Mouse (Mus musculus) macrophage (primary cell): ENCODE measurements around the gene Nsd1. TPM values are rescaled to one million over a fixed set of nuclear protein-coding genes. Genes with fewer than 3 reads are reported as not detected.
"Not testable (repeated sequence)": the region's sequence is repeated elsewhere in the genome, so short reads cannot be mapped to it uniquely, and the experiment has no call there.

Experiments used
- H3K27ac ChIP-seq: fragments of 350-480 bp; formaldehyde crosslinking; 2 replicates; pipeline ENCODE4 v1.9.0; 2021
- H3K36me3 ChIP-seq: fragments of 350-480 bp; formaldehyde crosslinking; 2 replicates; pipeline ENCODE4 v1.9.0; 2021; ENCODE audit errors: inconsistent target
- H3K4me3 ChIP-seq: fragments of 350-480 bp; formaldehyde crosslinking; 2 replicates; pipeline ENCODE4 v1.9.0; 2021; ENCODE audit errors: inconsistent target
- H3K79me2 ChIP-seq: fragments of 350-480 bp; formaldehyde crosslinking; 2 replicates; pipeline ENCODE4 v1.9.0; 2021; ENCODE audit errors: inconsistent target
- WGBS: methylation state at CpG from one replicate; pipeline ENCODE4 v1.1.7; 2026; ENCODE audit warnings: inconsistent platforms; ENCODE audit not compliant: missing documents; 5-methylcytosine and 5-hydroxymethylcytosine counted together
- polyA plus RNA-seq: library from polyadenylated mRNA; stranded (reverse); fragments of 250-400 nt; gene quantifications from 3 replicates; pipeline ENCODE4 v1.2.4, GENCODE M21; 2018; ENCODE audit warnings: inconsistent platforms

Nsd1 gene
- polyA plus RNA-seq, 1 experiment from 2014 or later = 37.3 TPM

- no peaks in the 10 kb centered on the region for H3K79me2 ChIP-seq
- WGBS = 97% methylated on average over 3 of the region's 3 CpGs
- no peaks in the 10 kb centered on the region for H3K36me3 ChIP-seq
- H3K27ac ChIP-seq = no peak overlapping the region
- H3K4me3 ChIP-seq = no peak overlapping the region
Measured at GRCm38 (mm10) chr13:55179591-55179990, 30.0 kb upstream of the Nsd1 start.

DNA sequence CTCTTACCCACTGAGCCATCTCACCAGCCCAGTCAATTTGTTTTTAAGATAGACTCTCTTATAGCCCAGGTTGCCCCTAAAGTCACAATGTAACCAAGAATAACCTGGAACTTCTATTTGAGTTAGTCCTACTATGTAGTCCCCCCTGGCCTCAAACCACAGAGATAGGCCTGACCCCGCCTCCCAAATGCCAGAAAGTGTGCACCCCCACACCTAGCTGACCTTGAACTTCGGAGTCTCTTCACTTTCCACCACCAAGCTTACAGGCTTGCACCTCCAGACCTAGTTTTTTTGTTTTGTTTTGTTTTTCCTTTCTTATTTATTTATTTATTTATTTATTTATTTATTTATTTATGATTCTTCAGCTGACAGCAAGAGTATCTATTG lies 27.8 kb upstream of the Nsd1 start:
- H3K79me2 ChIP-seq = no peaks in the 10 kb centered on the region
- no peaks in the 10 kb centered on the region for H3K36me3 ChIP-seq
- H3K27ac ChIP-seq = peak overlapping the region; percentile 84
- 95% methylated on average over 2 of the region's 2 CpGs for WGBS
- peak overlapping the region; percentile 54 for H3K4me3 ChIP-seq

- H3K4me3 ChIP-seq = peak overlapping the region; percentile 54
Measured at GRCm38 (mm10) chr13:55182173-55182894, 27.2 kb upstream of the Nsd1 start.

DNA sequence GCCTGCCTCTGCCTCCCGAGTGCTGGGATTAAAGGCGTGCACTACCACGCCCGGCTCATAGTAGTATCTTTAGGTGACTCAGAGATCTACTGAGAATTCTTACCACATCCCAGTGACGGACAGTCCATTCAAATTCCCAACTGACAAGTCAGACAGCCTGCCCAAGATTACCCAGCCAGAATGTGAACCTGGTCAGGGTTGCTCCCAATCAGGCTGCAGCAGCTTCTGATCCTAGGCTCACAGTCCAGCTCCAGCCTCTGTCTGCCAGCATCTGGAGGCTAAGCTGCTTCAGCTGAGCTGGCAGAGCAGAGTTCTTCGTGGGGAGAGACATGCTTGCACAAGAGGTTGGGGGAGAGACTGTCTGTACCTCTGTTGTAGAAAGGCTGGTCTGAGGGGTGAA lies 26.2 kb upstream of the Nsd1 start:
- 82% methylated on average over 6 of the region's 6 CpGs for WGBS
- H3K36me3 ChIP-seq = no peaks in the 10 kb centered on the region
- no peak overlapping the region for H3K27ac ChIP-seq
- H3K79me2 ChIP-seq = no peaks in the 10 kb centered on the region
- H3K4me3 ChIP-seq = no peak overlapping the region

More at GRCm38 (mm10) chr13:55182173-55182894, 27.2 kb upstream of the Nsd1 start:
- Histone ChIP-seq H3K36me3 (no peaks in the 10 kb centered on the region), H3K27ac (peak overlapping the region; percentile 84), H3K79me2 (no peaks in the 10 kb centered on the region)
- WGBS = 4% methylated on average over 23 of the region's 23 CpGs

DNA sequence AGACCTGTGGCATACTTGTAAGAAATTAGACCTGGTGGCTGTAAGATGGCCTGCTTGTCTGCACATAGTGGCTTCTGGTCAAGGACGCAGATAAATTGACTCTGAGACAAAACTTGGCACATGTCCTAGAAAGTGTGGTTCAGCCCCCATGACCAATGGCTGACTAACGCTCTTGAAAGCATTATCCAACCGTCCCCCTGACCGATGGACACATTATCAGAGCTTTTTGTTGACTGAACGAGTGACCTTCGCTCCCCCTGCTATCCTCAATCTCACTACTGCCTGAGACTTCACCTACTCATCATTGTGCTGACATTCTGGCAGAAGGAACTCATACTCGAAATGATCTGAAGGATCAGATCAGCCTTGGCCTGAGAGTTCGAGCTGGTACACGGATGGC lies 22.5 kb upstream of the Nsd1 start:
- 20% methylated on average over 1 of the region's 9 CpGs for WGBS
- not testable (repeated sequence) for H3K27ac ChIP-seq, H3K36me3 ChIP-seq, H3K4me3 ChIP-seq, H3K79me2 ChIP-seq

- peak overlapping the region; percentile 60 for H3K27ac ChIP-seq
- 7% methylated on average over 12 of the region's 12 CpGs for WGBS
- no peaks in the 10 kb centered on the region for H3K79me2 ChIP-seq
- H3K4me3 ChIP-seq = peak overlapping the region; percentile 54
- no peaks in the 10 kb centered on the region for H3K36me3 ChIP-seq
Measured at GRCm38 (mm10) chr13:55189531-55190107, 20.0 kb upstream of the Nsd1 start.

GRCm38 (mm10) chr13:55190121-55190868 lies 19.3 kb upstream of the Nsd1 start:
- peak overlapping the region; percentile 54 for H3K4me3 ChIP-seq
- no peaks in the 10 kb centered on the region for H3K36me3 ChIP-seq
- WGBS = 5% methylated on average over 34 of the region's 34 CpGs
- H3K27ac ChIP-seq = peak overlapping the region; percentile 60
- H3K79me2 ChIP-seq = no peaks in the 10 kb centered on the region

GRCm38 (mm10) chr13:55191535-55191934 lies 18.0 kb upstream of the Nsd1 start:
- WGBS = 99% methylated on average over 5 of the region's 5 CpGs
- no peaks in the 10 kb centered on the region for H3K36me3 ChIP-seq
- H3K4me3 ChIP-seq = no peak overlapping the region
- H3K27ac ChIP-seq = no peak overlapping the region
- no peaks in the 10 kb centered on the region for H3K79me2 ChIP-seq

- peak overlapping the region; percentile 35 for H3K27ac ChIP-seq
- H3K79me2 ChIP-seq, H3K4me3 ChIP-seq, H3K36me3 ChIP-seq: not testable (repeated sequence)
- WGBS = 95% methylated on average over 4 of the region's 4 CpGs
Measured at GRCm38 (mm10) chr13:55202758-55203157, 6.8 kb upstream of the Nsd1 start.

- Histone ChIP-seq H3K79me2 (no peaks in the 10 kb centered on the region), H3K36me3 (no peaks in the 10 kb centered on the region), H3K4me3 (no peak overlapping the region), H3K27ac (no peak overlapping the region)
- 91% methylated on average over 9 of the region's 9 CpGs for WGBS
Measured at GRCm38 (mm10) chr13:55203740-55204139, 5.8 kb upstream of the Nsd1 start.

DNA sequence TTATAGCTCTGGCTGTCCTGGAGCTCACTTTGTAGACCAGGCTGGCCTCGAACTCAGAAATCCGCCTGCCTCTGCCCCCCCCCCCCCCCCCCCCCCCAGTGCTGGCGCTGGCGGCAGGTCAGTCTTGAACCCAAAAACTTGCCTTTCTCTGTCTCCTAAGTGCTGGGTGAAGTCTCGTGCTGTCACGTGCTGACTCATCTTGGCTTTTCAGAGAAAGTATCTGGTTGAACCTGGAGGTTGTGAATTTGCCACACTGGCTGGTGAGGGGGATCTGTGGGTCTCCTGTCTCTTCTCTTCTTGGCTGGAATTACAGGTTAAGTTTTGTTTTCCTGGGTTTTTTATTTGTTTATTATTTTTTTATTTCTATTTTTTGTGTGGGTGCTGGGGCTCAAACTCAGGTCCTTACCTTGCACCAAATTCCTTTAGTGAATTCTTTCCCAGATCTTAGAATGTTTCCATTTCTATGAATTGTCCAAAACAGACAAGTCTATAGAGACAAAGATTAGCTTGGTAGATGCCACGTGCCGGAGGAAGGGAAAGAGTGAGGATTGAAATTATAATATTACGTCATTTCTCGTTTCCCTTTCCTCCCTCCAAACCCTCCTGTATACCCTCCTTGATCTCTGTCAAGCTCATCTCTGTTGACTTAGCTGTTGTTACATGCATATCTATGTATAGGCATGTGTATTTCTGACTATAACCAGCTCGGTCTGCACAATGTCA lies 4.8 kb upstream of the Nsd1 start:
- 44% methylated on average over 7 of the region's 11 CpGs for WGBS
- H3K27ac ChIP-seq = no peak overlapping the region
- no peaks in the 10 kb centered on the region for H3K79me2 ChIP-seq
- no peaks in the 10 kb centered on the region for H3K36me3 ChIP-seq
- H3K4me3 ChIP-seq = no peak overlapping the region

DNA sequence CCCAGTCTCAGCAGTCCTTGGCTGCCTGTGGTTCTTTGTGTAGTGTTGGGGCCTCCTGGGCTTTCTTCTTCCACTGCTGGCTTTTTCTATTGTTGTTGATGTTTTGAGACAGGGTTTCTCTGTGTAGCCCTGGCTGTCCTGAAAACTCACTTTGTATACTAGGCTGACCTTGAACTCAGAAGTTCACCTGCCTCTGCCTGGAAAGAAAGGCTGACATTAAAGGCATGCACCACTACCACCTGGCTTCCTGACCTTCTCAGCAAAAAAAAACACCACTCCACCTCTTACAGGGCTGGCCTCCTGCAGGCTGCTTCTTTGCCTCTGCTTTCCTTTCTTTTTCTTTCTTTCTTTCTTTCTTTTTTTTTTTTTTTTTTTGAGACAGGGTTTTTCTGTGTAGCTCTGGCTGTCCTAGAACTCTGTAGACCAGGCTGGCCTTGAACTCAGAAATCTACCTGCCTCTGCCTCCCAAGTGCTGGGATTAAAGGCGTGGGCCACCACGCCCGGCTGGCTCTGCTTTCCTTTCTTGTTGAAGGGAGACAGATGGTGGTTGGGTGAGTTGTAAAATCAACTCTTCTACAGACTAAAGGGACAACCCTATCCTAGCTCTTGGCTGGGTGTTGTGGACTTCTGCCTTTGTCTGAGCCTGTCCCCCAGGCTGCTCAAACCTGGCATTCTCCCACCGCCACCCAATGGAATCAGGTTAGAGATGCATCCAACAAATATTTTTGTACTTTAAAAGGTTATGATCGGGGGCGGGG lies 4.0 kb upstream of the Nsd1 start:
- 97% methylated on average over 4 of the region's 6 CpGs for WGBS
- no peaks in the 10 kb centered on the region for H3K36me3 ChIP-seq
- H3K4me3 ChIP-seq = no peak overlapping the region
- H3K79me2 ChIP-seq = no peaks in the 10 kb centered on the region
- no peak overlapping the region for H3K27ac ChIP-seq

GRCm38 (mm10) chr13:55208837-55209648 lies 539 bp upstream of the Nsd1 start:
- Histone ChIP-seq H3K79me2 (peaks cover 12% of the 10 kb centered on the region), H3K36me3 (0 out of 2 replicates have a peak, but pooled peaks cover 4% of the 10 kb centered on the region), H3K27ac (no peak overlapping the region), H3K4me3 (no peak overlapping the region)
- WGBS = 91% methylated on average over 13 of the region's 13 CpGs
